Mouse (Mus musculus) lung, postnatal 0 days (tissue): ENCODE measurements around the gene Snrnp25. TPM values are rescaled to one million over a fixed set of nuclear protein-coding genes. Genes with fewer than 3 reads are reported as not detected.
A peak's percentile ranks its signal among the peaks of the same experiment; 100 is the strongest.
"Not testable (repeated sequence)": the region's sequence is repeated elsewhere in the genome, so short reads cannot be mapped to it uniquely, and the experiment has no call there.

Source experiments
- ATAC-seq: fragments of 200-750 bp; cut with Nextera tagmentation; 2 replicates; pipeline ENCODE4 v1.8.0; 2017; ENCODE audit warnings: moderate library complexity
- DNase-seq: peaks from one replicate; pipeline ENCODE4 v3.0.0-alpha.2; 2016; ENCODE audit warnings: low spot score
- H3K27ac ChIP-seq: fragments of 300-500 bp; sonication (generic); 2 replicates; pipeline ENCODE4 v1.5.1; 2014; ENCODE audit warnings: antibody characterized with exemption, mild to moderate bottlenecking, low read length, mixed read lengths
- H3K27me3 ChIP-seq: fragments of 300-500 bp; sonication (generic); replicated peaks from 2 replicates; pipeline ENCODE4 v1.6.1; 2014; ENCODE audit warnings: low read length, mixed read lengths; ENCODE audit not compliant: insufficient read depth
- H3K36me3 ChIP-seq: fragments of 300-500 bp; sonication (generic); 2 replicates; pipeline ENCODE4 v1.6.1; 2014; ENCODE audit warnings: low read length, mixed read lengths; ENCODE audit not compliant: insufficient read depth
- H3K4me1 ChIP-seq: fragments of 300-500 bp; sonication (generic); 2 replicates; pipeline ENCODE4 v1.6.1; 2014; ENCODE audit warnings: antibody characterized with exemption, low read depth, low read length, mixed read lengths; ENCODE audit not compliant: insufficient read depth
- H3K4me2 ChIP-seq: fragments of 300-500 bp; sonication (generic); replicated peaks from 2 replicates; pipeline ENCODE4 v1.6.1; 2014; ENCODE audit warnings: low read depth, mild to moderate bottlenecking, low read length, moderate library complexity, mixed read lengths
- H3K4me3 ChIP-seq: fragments of 300-500 bp; sonication (generic); 2 replicates; pipeline ENCODE4 v1.5.1; 2014; ENCODE audit warnings: low read depth, low read length
- H3K9ac ChIP-seq: fragments of 300-500 bp; sonication (generic); replicated peaks from 2 replicates; pipeline ENCODE4 v1.6.1; 2014; ENCODE audit warnings: low read depth, mild to moderate bottlenecking
- H3K9me3 ChIP-seq: fragments of 300-500 bp; sonication (generic); 2 replicates; pipeline ENCODE4 v1.6.1; 2016; ENCODE audit warnings: low read length, mixed read lengths
- CTCF ChIP-seq: IDR thresholded peaks from 2 replicates; pipeline ENCODE4 v1.5.1; 2016; ENCODE audit warnings: antibody characterized with exemption, mild to moderate bottlenecking
- EP300 ChIP-seq: IDR thresholded peaks from 2 replicates; pipeline ENCODE4 v1.6.1; 2016; ENCODE audit warnings: antibody characterized with exemption, mild to moderate bottlenecking, control low read depth
- WGBS: fragments of 180-500 bp; shearing (Covaris S2); extraction: QIAGEN DNeasy Blood & Tissue Kit; methylation state at CpG from one replicate; pipeline ENCODE4 v1.1.7; 2014; 5-methylcytosine and 5-hydroxymethylcytosine counted together
- polyA plus RNA-seq: library from polyadenylated mRNA; unstranded; fragments of >200 nt; fragmentation: Nextera tagmentation; extraction: Ambion mirVana; gene quantifications from 2 replicates; pipeline ENCODE4 v1.2.1, GENCODE M21; 2015

The Snrnp25 gene
- polyA plus RNA-seq, 1 experiment from 2014 or later: 18.9 TPM

DNA sequence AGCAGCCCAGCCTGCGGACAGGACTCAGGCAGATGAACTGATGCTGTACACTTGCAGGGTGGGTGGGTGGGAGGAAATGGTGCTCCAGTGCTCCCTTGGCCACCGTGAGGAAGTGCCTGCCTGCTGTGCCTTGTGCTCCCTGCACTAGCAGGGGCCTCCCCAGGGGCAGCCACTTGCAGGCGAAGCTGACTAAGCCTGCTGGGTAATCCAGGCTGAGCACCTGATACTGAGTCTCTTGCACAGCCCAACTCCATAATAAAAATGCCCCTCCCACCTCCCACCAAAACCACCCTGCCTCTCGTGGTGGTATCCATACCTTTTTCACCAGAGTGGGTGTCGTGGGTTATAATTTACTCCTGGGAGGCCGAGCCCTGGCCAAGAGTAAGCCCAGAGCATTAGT lies 6.0 kb upstream of the Snrnp25 start:
- DNase-seq (no peak), ATAC-seq (no peak)
- H3K9me3 ChIP-seq: no peaks in the 10 kb centered on the region
- WGBS: 42% methylated on average over 6 of the region's 6 CpGs
- TF ChIP-seq CTCF (no peak), EP300 (no peak)
- H3K4me3 ChIP-seq: no peak overlapping the region
- H3K9ac ChIP-seq: no peak overlapping the region
- no peak overlapping the region for H3K27ac ChIP-seq
- H3K4me2 ChIP-seq: no peak overlapping the region
- H3K36me3 ChIP-seq: no peaks in the 10 kb centered on the region
- H3K4me1 ChIP-seq: no peaks in the 10 kb centered on the region
- H3K27me3 ChIP-seq: no peaks in the 10 kb centered on the region

GRCm38 (mm10) chr11:32200075-32200601 lies 5.1 kb upstream of the Snrnp25 start, which contains the start of gene Il9r:
Gene Il9r (minus strand): TSS chr11:32200279.
- WGBS: 60% methylated on average over 10 of the region's 10 CpGs
- Histone ChIP-seq H3K9ac (no peak within 1 kb of the TSS), H3K4me3 (no peak within 1 kb of the TSS), H3K9me3 (no peaks in the 10 kb centered on the region), H3K4me1 (no peaks in the 10 kb centered on the region), H3K27ac (no peak within 1 kb of the TSS), H3K4me2 (no peak within 1 kb of the TSS), H3K36me3 (no peaks in the 10 kb centered on the region), H3K27me3 (no peaks in the 10 kb centered on the region)
- DNase-seq (no peak), ATAC-seq (no peak)
- TF ChIP-seq EP300 (no peak), CTCF (no peak)

DNA sequence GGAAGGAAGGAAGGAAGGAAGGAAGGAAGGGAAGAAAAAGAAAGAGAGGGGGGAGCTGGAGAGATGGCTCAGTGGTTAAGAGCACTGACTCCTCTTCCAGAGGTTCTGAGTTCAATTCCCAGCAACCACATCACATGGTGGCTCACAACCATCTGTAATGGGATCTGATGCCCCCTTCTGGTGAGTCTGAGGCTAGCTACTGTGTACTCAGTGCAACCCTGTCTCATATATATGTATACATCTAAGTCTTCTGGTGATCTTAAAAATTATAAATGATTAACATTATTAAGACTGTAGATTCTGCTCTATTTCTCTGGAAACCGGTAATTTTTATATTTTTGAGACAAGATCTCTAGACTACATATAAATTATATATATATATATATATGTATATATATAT lies 4.2 kb upstream of the Snrnp25 start:
- not testable (repeated sequence) for H3K9ac ChIP-seq, H3K4me3 ChIP-seq, H3K9me3 ChIP-seq, DNase-seq, H3K4me1 ChIP-seq, H3K4me2 ChIP-seq, H3K36me3 ChIP-seq, ATAC-seq, H3K27me3 ChIP-seq, H3K27ac ChIP-seq
- peak; percentile 32 for TF ChIP-seq CTCF
- 59% methylated on average over 1 of the region's 1 CpGs for WGBS

- WGBS: 62% methylated on average over 11 of the region's 11 CpGs
Observed at GRCm38 (mm10) chr11:32201922-32202685, 3.1 kb upstream of the Snrnp25 start.

GRCm38 (mm10) chr11:32210623-32211022 lies 5.4 kb downstream of the Snrnp25 start:
- TF ChIP-seq EP300 (no peak), CTCF (no peak)
- Histone ChIP-seq H3K4me3 (no peak overlapping the region), H3K9me3 (no peaks in the 10 kb centered on the region), H3K4me1 (no peaks in the 10 kb centered on the region), H3K36me3 (peaks cover 33% of the 10 kb centered on the region), H3K27ac (no peak overlapping the region), H3K9ac (no peak overlapping the region), H3K4me2 (no peak overlapping the region), H3K27me3 (no peaks in the 10 kb centered on the region)
- no peak for DNase-seq
- ATAC-seq: 0 out of 2 replicates have a peak, but pooled peaks have one; percentile 4
- WGBS: 80% methylated on average over 9 of the region's 9 CpGs

More at GRCm38 (mm10) chr11:32201922-32202685, 3.1 kb upstream of the Snrnp25 start:
- Histone ChIP-seq H3K9ac (no peak overlapping the region), H3K4me2 (no peak overlapping the region), H3K9me3 (no peaks in the 10 kb centered on the region), H3K27ac (no peak overlapping the region), H3K4me1 (no peaks in the 10 kb centered on the region), H3K27me3 (no peaks in the 10 kb centered on the region), H3K4me3 (no peak overlapping the region), H3K36me3 (no peaks in the 10 kb centered on the region)
- no peak for DNase-seq
- TF ChIP-seq EP300 (no peak), CTCF (no peak)
- no peak for ATAC-seq

GRCm38 (mm10) chr11:32215372-32216162 lies 10.4 kb downstream of the Snrnp25 start:
- WGBS: 85% methylated on average over 18 of the region's 18 CpGs
- no peaks in the 10 kb centered on the region for H3K9me3 ChIP-seq
- TF ChIP-seq CTCF (no peak), EP300 (no peak)
- ATAC-seq (peak; percentile 50), DNase-seq (no peak)
- H3K4me1 ChIP-seq: peaks cover 12% of the 10 kb centered on the region; the same call in 1 of the 2 replicates
- H3K9ac ChIP-seq: no peak overlapping the region
- H3K36me3 ChIP-seq: peaks cover 20% of the 10 kb centered on the region
- no peak overlapping the region for H3K4me3 ChIP-seq
- no peak overlapping the region for H3K4me2 ChIP-seq
- H3K27ac ChIP-seq: no peak overlapping the region
- H3K27me3 ChIP-seq: no peaks in the 10 kb centered on the region
